Mouse (Mus musculus): Measurements from ENCODE around the gene Dcaf8.

GRCm38 (mm10) chr1:172160508-172160907 is 12.6 kb downstream of the Dcaf8 start:
- TF ChIP-seq CTCF (IDR thresholded peaks at IDR 0.05; ENCODE audit: low read depth), result no peak
- no peak for TF ChIP-seq EP300 (IDR thresholded peaks at IDR 0.05; ENCODE audit: low read depth)

All from liver, postnatal 0 days (tissue).